Mouse (Mus musculus): Measurements from ENCODE around the gene Adcy4.

Adcy4 gene

DNA sequence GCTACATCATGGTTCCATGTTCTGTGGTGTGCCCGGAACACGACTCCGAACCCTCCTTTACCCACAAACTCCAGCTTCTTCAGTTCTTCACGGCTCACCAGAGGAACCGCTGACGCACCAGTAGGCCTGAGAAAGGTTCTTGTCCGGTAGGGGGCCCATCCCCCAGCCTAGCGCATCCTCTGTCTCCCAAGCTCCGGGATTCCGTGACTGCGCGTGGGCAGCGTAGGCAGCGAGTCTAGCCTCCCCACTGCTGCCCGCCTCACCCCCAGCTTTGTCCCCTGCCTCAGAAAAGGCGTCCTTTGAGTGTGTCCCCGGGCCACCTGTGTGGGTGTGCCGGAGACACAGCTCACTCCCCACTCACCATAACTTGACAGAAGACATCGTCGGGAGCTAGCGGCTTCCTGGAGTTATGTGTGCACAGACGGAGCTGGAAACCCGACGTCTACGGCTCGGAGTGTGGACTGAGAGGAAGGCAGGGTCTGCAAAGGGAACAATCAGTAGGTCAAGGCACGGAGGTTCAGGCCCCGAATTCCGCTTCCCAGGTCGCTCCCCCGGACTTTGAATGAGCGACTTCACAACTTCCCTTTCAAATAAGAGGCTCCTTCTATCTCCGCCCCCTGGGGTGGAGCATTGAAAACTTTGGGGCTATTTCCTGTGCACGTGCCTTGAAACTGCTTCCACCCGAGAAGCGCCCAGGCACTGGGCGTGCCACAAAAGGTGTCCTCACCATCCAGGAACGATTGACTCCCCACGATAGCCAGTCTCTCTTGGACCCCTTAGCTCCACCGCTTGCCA, 4.6 kb upstream of the Adcy4 start, which contains the start of gene Ripk3:
TSS of gene Ripk3 (minus strand) at position 610 of the 795 bp plus-strand sequence.
- no peak for DNase-seq (ENCODE audit: low spot score)

- DNase-seq (ENCODE audit: low spot score): no peak
Measured at GRCm38 (mm10) chr14:55787731-55788130, 3.8 kb upstream of the Adcy4 start.

DNA sequence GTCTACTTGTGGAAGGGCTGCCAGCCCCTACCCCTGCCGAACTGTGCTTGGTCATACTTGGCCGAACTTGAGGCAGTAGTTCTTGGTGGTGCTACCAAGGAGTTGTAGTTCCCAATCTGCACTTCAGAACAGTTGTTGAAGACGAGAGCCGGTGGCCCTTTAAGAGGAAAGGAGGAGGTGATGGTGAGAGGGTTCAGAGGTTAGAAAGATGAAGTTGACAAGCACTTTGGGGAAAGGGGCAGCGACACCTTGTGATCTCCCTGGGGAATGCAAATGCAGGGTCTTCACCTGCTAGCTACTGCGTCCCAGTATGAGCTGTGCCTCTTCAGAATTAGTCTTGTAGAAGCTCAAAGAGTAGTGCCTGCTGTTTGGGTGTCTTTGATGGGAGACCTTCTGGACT, 1.3 kb upstream of the Adcy4 start:
- no peak for DNase-seq (ENCODE audit: low spot score)

DNA sequence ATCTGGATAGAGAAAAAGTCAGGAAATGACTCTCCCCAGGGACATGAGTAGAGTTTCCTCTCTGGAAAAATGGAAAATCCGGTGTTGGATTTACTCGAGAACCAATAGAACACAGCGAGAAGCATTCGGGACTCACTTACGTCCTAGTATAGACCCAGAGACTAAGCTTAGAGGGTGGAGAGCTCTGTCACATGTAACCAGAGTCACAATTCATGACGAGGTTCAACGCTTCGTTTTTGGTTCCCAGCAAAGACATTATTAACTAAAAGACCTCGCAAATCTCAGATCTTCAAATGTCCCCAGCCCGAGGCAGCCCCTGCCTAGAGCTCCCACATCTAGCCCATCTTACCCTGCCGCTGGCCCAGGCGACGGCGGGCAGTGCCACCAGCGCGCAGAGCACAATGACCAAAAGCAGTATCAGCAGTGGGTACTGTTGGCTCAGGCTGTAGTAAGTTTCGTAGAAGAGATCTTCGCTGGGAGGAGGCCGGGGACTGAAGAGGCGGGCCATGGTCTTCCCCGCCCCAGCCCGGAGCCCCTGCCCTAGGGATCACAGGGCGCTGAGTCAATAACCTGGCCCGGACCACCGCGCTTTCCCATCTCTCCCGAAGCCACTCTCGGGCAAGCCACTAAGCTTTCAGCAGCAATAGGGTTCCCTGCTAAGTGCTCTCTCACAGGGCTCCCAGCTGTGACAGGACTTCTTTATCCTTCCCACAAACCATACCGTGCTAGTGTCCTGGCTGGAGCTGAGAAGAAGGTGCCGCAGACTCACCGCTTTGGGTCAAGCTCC, 531 bp downstream of the Adcy4 start:
- peak; percentile 2 for DNase-seq (ENCODE audit: low spot score)

DNA sequence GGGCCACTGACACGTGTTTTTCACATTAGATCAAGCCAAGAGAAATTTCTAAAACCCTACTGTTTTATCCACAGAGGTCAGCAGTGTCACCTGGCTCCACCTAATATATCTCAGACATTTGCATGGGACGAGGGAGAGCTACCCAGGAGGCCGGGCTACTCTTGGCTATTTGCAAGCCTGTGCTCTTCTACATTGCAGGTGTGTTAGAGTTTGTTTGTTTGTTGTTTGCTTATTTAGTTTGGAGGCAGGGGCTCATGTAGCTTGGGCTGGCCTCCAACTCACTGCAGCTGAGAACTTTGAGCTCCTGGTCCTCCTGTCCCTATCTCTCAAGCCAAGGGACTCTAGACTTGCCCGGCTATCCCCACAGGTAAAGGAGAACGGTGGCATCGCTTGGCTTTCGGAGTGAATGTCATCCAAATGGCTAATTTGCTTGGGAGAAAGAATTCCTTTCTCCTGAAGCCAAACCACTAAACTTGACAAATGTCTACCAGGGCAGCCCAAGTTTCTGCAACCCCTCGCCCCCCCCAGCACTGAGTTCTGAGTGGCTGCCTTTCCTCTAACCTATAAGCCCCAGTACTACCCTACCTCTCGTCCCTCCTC, 1.4 kb downstream of the Adcy4 start:
- DNase-seq (ENCODE audit: low spot score): no peak

- DNase-seq (ENCODE audit: low spot score): peak; percentile 63
Measured at GRCm38 (mm10) chr14:55781310-55781709, 2.6 kb downstream of the Adcy4 start.

GRCm38 (mm10) chr14:55780736-55781135, 3.2 kb downstream of the Adcy4 start:
- DNase-seq (ENCODE audit: low spot score): no peak

DNA sequence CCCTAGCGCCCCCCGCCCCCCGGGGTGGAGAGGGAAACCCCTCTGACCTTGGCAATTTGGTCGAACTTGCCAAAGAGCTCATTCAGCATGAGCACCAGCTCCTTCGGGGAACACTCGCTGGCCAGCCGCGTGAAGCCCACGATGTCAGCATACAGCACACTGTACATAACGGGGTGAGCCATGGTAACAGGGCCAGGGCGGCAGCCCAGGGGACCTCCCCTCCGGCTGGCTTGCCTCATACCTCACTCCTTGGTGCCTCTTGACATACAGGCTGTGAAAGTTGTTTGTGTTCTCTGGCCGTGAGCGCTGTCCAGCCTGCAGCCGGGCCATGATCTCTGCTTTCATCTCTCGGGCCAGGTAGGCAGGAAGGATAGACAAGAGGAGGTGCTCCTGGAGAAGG, 4.2 kb downstream of the Adcy4 start:
- no peak for DNase-seq (ENCODE audit: low spot score)

GRCm38 (mm10) chr14:55778686-55779085, 5.2 kb downstream of the Adcy4 start:
- DNase-seq (ENCODE audit: low spot score): no peak

DNA sequence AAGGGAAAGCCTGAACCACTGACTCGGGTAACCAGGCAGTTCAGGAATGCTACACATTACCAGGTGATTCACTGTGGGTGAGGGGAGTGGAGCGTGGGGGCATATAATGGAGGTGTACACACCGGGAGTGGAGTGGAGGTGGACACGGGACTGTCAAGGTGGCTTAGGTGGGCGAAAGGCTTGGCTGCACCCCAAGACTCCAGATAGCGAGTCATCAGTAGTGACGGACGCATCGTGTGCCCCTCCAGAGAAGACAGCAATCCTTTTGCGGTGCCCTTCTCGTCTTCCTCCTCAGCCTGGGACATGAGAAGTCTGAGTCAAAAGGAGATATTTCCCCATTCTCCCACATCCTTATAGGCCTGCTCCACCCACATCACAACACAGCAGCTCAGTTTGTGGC, 6.1 kb downstream of the Adcy4 start:
- no peak for DNase-seq (ENCODE audit: low spot score)

DNA sequence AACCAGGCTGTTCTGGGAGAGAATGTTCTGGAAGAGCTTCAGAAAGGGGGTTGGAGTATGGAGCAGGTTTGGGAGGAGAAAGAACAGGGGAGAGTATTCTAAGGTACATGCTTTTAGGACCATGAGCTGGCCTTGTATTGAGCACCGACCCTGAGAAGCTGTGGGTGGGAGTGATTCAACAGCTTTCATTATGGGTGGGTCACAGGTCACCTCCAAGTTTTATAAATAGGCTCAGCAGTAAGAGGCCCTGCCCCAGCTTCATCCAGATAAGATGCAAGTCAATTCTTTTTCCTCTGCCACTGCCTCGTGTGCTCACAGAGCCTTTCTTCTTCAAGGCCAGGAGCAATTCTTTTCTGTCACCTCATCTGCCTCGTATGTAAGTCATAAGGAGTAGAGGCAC, 6.7 kb downstream of the Adcy4 start:
- no peak for DNase-seq (ENCODE audit: low spot score)

GRCm38 (mm10) chr14:55776711-55777110, 7.2 kb downstream of the Adcy4 start:
- DNase-seq (ENCODE audit: low spot score): no peak

DNA sequence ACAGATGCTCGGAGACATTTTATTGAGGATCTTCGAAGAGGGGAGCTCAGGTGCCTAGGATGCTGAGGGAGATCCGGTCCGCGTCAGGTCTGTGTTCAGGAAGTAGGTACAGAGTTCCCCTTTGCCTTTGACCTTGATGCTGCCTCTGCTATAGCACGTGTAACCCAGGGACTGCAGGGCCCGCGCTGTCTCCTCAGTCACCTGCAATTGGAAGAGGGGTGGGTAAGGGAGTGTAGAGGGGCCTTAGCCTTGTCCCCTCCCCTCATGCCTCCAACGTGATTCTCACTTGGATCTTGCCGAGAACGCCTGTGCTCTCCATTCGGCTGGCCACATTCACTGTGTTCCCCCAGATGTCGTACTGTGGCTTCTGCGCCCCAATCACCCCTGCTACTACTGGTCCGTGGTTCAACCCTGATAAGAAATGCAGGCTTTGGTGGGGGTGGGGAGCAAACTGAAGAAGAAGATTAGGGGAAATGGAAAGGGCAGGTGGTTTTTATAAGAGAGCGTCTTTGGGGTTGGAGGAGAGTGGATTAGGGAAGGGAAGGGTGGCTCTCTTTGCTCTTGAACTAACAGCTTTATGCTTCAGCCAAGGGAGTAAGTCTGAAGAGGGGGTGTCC, 14.7 kb downstream of the Adcy4 start:
- no peak for DNase-seq (ENCODE audit: low spot score)

DNA sequence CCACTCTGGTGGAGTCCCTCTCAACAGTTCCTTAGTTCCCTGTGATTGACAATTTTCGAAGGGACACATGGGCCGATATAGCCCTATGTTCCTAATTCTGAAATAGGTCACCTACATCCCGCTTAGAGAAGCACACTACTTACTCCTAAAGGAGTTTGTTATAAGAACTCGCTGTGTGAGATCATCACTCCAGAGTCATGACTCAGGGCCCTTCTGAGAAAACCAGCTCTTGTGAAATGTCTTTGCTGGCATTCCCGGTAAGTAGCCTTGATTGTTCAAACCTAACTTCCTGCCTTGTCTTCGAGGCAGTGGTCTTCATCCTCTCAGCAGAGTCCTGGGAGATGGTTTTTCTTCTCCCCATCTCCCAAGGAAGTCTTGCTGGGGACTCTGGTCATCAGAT, 15.3 kb downstream of the Adcy4 start:
- DNase-seq (ENCODE audit: low spot score): no peak

DNA sequence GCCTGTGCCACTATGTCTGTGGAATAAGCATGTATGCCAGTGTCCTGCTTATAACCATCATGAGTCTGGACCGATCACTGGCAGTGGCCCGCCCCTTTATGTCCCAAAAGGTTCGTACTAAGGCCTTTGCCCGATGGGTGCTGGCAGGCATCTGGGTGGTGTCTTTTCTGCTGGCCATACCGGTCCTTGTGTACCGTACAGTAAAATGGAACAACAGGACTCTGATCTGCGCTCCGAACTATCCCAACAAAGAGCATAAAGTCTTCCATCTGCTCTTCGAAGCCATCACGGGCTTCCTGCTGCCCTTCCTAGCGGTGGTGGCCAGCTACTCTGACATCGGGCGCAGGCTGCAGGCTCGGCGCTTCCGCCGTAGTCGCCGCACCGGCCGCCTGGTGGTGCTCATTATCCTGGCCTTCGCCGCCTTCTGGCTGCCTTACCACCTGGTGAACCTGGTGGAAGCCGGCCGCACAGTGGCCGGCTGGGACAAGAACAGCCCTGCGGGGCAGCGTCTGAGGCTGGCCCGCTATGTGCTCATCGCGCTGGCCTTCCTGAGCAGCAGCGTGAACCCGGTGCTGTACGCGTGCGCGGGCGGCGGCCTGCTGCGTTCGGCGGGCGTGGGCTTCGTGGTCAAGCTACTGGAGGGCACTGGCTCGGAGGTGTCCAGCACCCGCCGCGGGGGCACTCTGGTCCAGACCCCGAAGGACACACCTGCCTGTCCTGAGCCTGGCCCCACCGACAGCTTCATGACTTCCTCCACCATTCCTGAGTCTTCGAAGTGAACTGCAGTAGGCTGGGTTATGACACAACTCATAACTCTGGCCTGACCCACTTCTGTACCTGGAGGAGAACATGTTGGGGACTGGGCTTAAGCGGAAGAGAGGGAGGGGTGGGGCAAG, 16.1 kb downstream of the Adcy4 start:
- DNase-seq (ENCODE audit: low spot score): peak; percentile 44

DNA sequence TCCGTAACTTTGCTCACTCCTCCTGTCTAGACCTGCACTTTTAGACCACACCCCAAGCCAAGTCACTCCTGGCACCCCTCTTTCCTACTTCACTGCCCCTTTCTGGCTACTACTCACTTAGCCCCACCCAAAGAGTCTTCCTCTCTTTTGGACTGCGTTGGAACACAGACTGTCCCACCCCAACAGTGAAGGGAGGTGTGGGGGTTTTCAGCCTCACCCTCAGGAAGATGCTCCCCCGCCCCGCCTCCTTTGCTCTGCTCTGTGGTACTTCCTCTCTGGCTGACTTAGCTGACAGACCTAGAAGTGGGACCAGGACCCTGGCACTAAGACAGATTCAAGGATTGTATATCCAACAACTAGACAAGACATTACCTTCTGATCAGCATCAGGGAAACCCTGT, 18.2 kb downstream of the Adcy4 start, which contains the start of gene Ltb4r1:
TSS of gene Ltb4r1 (plus strand) at position 267 of the 400 bp plus-strand sequence.
- DNase-seq (ENCODE audit: low spot score): no peak

- no peak for DNase-seq (ENCODE audit: low spot score)
Measured at GRCm38 (mm10) chr14:55763166-55763565, 20.7 kb downstream of the Adcy4 start.

DNA sequence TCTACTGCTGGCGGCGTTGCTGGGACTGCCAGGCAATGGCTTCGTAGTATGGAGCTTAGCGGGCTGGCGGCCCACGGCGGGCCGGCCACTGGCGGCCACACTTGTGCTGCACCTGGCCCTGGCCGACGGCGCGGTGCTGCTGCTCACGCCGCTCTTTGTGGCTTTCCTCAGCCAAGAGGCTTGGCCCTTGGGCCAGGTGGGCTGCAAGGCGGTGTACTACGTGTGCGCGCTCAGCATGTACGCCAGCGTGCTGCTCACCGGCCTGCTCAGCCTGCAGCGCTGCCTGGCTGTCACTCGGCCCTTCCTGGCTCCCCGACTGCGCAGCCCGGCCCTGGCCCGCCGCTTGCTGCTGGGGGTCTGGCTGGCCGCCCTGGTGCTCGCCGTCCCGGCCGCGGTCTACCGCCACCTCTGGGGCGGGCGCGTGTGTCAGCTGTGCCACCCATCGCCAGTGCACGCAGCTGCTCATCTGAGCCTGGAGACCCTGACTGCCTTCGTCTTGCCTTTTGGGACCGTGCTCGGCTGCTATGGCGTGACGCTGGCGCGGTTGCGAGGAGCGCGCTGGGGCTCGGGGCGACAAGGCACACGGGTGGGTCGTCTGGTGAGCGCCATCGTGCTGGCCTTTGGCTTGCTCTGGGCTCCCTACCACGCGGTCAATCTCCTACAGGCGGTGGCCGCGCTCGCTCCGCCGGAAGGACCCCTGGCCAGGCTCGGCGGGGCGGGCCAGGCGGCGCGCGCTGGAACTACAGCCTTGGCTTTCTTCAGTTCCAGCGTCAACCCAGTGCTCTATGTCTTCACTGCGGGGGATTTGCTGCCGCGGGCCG, 21.7 kb downstream of the Adcy4 start:
- DNase-seq (ENCODE audit: low spot score): no peak

DNA sequence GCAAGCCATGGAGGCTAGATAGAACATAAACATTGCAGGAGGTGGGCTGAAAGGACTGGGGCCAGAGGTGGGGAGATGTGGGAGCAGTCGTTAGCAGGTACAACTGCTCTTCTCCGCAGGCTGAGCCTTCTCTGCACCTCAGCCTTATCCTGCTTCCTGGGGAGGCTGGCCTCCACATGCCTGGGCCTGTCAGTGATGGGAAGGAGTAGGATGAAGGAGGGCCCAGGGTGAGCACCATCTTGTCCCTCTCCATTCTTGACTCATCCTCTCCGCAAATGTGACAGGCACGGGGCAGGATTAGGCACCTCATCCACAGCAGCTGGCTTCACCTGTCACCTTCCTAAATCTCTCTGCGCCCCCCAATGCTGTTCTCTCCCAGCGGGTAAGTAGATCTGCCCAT, 22.7 kb downstream of the Adcy4 start, which contains the start of gene Ltb4r2:
TSS of gene Ltb4r2 (plus strand) at position 266 of the 400 bp plus-strand sequence.
- no peak for DNase-seq (ENCODE audit: low spot score)

- peak; percentile 86 for DNase-seq (ENCODE audit: low spot score)
Measured at GRCm38 (mm10) chr14:55760156-55760555, 23.7 kb downstream of the Adcy4 start.
